Mouse (Mus musculus) kidney, adult 2 months (tissue): Measurements from ENCODE around the gene Hdac5.

ENCODE experiments used
- CTCF ChIP-seq: fragments of 200-500 bp; conservative IDR thresholded peaks from 2 replicates; pipeline ENCODE4 v1.5.1; 2011; ENCODE audit warnings: low read depth, mild to moderate bottlenecking, control low read depth, low read length, moderate library complexity, mixed read lengths; ENCODE audit not compliant: insufficient read depth, insufficient read length
- POLR2A ChIP-seq: fragments of 200-500 bp; IDR thresholded peaks from one replicate; pipeline ENCODE4 v1.6.1; 2011; ENCODE audit warnings: low read depth, low read length, control low read depth

DNA sequence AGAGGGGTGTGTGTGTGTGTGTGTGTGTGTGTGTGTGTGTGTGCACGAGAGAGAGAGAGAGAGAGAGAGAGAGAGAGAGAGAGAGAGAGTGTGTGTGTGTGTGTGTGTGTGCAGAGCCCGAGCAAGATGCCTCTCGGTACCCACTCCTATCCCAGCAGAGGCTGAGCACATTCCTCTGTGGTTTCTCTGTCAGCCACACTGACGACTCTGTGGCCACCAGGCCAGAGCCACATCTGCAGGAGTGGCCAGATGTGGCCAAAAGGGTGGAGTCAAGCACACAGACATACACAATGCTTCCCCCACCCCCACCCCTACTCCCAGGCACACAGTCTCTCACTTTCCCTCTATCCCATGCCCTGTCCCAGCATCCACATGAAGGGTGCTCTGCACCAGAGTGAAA is 21.1 kb downstream of the Hdac5 start:
- TF ChIP-seq CTCF, result no peak
- TF ChIP-seq POLR2A, result no peak
